Mouse (Mus musculus): ENCODE data around the gene Olfr180.

Gene Olfr180

GRCm38 (mm10) chr16:58929292-58929691 lies at the start of gene Olfr180:
Olfr180 (minus strand) TSS chr16:58929392.
- no peak for DNase-seq (ENCODE audit: low spot score)

DNA sequence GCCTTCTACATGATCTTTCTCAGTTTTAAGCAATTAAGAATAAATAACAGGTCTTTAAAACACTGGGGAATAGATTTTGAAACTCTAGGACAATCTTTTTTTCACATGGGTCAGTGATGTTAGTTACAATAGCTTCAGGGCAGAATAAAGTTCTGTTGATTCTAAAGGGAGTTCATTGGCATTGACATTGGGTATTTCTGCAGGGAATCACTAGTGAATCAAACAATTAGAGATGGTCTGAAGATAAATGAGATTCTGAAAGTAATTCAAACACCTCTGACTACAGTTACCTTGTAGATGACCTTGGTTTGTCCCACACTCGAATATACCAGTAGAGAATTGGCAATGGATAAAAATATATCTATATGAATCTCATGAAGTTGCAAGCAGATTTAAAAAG lies 537 bp downstream of the Olfr180 start, which contains the start of gene Olfr181:
Gene Olfr181 (minus strand): TSS at position 101 of the 400 bp plus-strand sequence.
- no peak for DNase-seq (ENCODE audit: low spot score)

- no peak for DNase-seq (ENCODE audit: low spot score)
Observed at GRCm38 (mm10) chr16:58891963-58892362, 37.2 kb downstream of the Olfr180 start, which contains the start of gene Olfr178. Olfr178 (minus strand) TSS chr16:58892063.

GRCm38 (mm10) chr16:58884416-58884815 lies 44.8 kb downstream of the Olfr180 start:
- no peak for DNase-seq (ENCODE audit: low spot score)

DNA sequence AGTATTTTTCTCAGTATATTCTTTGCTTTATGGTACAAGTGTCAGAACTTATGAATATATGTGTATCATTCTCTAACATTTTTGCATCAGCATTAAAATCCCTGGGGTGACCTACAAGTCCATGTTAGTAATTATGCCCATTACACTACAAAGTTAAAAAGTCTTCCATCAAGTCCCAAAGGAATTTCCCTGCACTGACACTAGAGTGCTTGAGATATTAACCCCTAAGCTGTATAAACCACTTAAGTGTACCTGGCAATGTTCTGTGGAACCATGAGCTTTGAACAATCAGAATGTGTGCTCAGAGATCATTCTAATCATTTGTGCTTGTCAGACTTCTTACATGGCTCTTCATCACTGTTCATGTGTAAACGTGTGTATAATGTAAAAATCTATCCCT lies 54.5 kb downstream of the Olfr180 start, which contains the start of gene Olfr177:
Gene Olfr177 (minus strand): TSS at position 101 of the 400 bp plus-strand sequence.
- no peak for DNase-seq (ENCODE audit: low spot score)
